Mouse (Mus musculus) adrenal gland, adult 18-20 months (tissue): ENCODE measurements around the gene Tigd2. TPM values are rescaled to one million over a fixed set of nuclear protein-coding genes. Genes with fewer than 3 reads are reported as not detected.

ENCODE experiments used
- DNase-seq, 2 experiments: peaks; one replicate each; pipeline ENCODE4 v3.0.0; 2021 to 2022; ENCODE audit warnings: low spot score in 2 of 2
- total RNA-seq, 2 experiments: library from RNA; stranded (reverse); gene quantifications; 1 replicate in 1 of 2; 2 replicates in 1 of 2; pipeline ENCODE4 v1.2.3; 2021

Tigd2 gene
- total RNA-seq, 2 experiments from 2014 or later = 18.6 to 18.7 TPM

- peak in 1 of 2 experiments; percentile 27 for DNase-seq
Observed at GRCm38 (mm10) chr6:59249675-59250074, 41.0 kb downstream of the Tigd2 start.

- DNase-seq = no peak
Observed at GRCm38 (mm10) chr6:59250536-59250935, 41.9 kb downstream of the Tigd2 start.

- DNase-seq = no peak
Observed at GRCm38 (mm10) chr6:59255909-59256308, 47.2 kb downstream of the Tigd2 start.

Other genes with a start within 250 kb of the Tigd2 start
- 10 to 100 TPM; 50.7 to 60.7 TPM for gene Fam13a, start 184.3 kb upstream of the Tigd2 start, total RNA-seq
- 1 to 10 TPM; 1.4 to 1.9 TPM for gene Gprin3, start 217.4 kb downstream of the Tigd2 start, total RNA-seq